Mouse (Mus musculus) small intestine, adult 2 months (tissue): ENCODE measurements at regions not wholly inside any gene's neighbourhood (a gene's known extent, or its start where the extent isn't known, plus 50 kb on each side); places are given as distances from the start of the nearest gene placed in this dataset.

ENCODE experiments used
- H3K27ac ChIP-seq: fragments of 200-500 bp; 2 replicates; pipeline ENCODE4 v1.5.1; 2012; ENCODE audit warnings: low read depth, low read length, control low read depth, inconsistent platforms; ENCODE audit not compliant: insufficient read depth
- H3K27me3 ChIP-seq: fragments of 200-500 bp; 2 replicates; pipeline ENCODE4 v1.6.1; 2012; ENCODE audit warnings: mild to moderate bottlenecking, moderate library complexity, low read length, inconsistent platforms; ENCODE audit not compliant: control insufficient read depth, insufficient read depth
- H3K36me3 ChIP-seq: fragments of 200-500 bp; 2 replicates; pipeline ENCODE4 v1.6.1; 2012; ENCODE audit warnings: mild to moderate bottlenecking, low read length, control low read depth, inconsistent platforms; ENCODE audit not compliant: control insufficient read depth, insufficient read depth
- H3K4me1 ChIP-seq: fragments of 200-500 bp; 2 replicates; pipeline ENCODE4 v1.6.1; 2012; ENCODE audit warnings: low read length, inconsistent platforms, mixed read lengths; ENCODE audit not compliant: control insufficient read depth, insufficient read depth, insufficient read length
- H3K4me3 ChIP-seq: fragments of 200-500 bp; 2 replicates; pipeline ENCODE4 v1.5.1; 2012; ENCODE audit warnings: low read depth, mild to moderate bottlenecking, control low read depth, inconsistent platforms, low read length, moderate library complexity
- CTCF ChIP-seq: fragments of 200-500 bp; IDR thresholded peaks from 2 replicates; pipeline ENCODE4 v1.5.1; 2012; ENCODE audit warnings: low read depth, mild to moderate bottlenecking, control low read depth, inconsistent platforms, low read length, moderate library complexity, mixed read lengths; ENCODE audit not compliant: insufficient replicate concordance, insufficient read length; ENCODE audit errors: extremely low read depth
- POLR2A ChIP-seq: fragments of 200-500 bp; IDR thresholded peaks from 2 replicates; pipeline ENCODE4 v1.6.1; 2012; ENCODE audit warnings: low read depth, mild to moderate bottlenecking, control low read depth, inconsistent platforms, low read length, moderate library complexity
- WGBS: fragments of 180-500 bp; shearing (Covaris S2); methylation state at CpG from one replicate; pipeline ENCODE4 v1.1.7; 2018; 5-methylcytosine and 5-hydroxymethylcytosine counted together

DNA sequence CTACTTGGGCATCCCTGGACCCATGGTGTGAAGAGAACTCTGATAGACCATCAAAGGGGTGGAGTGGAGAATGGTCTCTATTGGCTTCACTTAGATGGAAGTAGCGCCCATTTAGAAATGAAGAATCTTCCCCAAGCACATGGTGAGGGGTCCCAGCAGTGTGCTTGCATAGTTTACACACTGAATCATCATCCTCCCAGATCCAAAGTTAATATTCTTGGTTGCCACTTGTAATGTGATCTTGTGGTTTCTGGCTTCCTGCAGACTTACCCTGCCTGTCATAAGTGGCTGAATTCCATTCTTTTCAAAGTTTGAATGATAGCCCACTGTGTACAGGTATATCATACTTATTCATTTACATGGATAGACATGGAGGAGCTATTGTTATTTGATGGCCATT is 199.3 kb upstream of the Rtl1 start:
- TF ChIP-seq CTCF (no peak), POLR2A (no peak)
- Histone ChIP-seq H3K4me3 (no peak overlapping the region), H3K4me1 (no peaks in the 10 kb centered on the region), H3K27me3 (no peaks in the 10 kb centered on the region), H3K27ac (no peak overlapping the region), H3K36me3 (no peaks in the 10 kb centered on the region)
- 68% methylated on average over 1 of the region's 1 CpGs for WGBS

DNA sequence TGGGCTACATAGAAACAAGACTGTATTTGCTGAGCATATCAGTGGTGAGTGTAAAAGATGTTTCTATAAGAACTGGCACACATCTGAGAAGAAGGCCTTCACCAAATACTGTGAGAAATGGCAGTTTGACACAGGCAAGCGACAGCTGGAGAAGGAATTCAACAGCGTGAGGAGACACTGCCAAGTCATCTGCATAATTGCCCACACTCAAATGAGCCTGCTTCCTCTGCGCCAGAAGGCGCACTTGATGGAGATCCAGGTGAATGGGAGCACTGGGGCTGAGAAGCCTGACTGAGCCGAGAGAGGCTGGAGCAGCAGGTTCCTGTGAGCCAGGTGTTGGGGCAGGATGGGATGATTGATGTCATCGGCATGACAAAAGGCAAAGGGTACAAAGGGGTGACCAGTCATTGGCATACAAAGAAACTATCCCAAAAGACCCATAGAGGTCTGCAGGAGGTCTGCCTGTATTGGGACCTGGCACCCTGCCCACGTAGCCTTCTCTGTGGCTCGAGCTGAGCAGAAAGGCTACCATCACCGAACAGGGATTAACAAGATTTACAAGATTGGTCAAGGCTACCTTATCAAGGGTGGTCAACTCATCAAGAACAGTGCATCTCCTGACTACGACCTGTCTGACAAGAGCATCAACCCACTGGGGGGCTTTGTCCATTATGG is 227.2 kb upstream of the Rtl1 start:
- H3K4me1 ChIP-seq, result no peaks in the 10 kb centered on the region
- TF ChIP-seq POLR2A (no peak), CTCF (no peak)
- H3K4me3 ChIP-seq, result no peak overlapping the region
- no peaks in the 10 kb centered on the region for H3K36me3 ChIP-seq
- 80% methylated on average over 10 of the region's 10 CpGs for WGBS
- no peaks in the 10 kb centered on the region for H3K27me3 ChIP-seq
- no peak overlapping the region for H3K27ac ChIP-seq

DNA sequence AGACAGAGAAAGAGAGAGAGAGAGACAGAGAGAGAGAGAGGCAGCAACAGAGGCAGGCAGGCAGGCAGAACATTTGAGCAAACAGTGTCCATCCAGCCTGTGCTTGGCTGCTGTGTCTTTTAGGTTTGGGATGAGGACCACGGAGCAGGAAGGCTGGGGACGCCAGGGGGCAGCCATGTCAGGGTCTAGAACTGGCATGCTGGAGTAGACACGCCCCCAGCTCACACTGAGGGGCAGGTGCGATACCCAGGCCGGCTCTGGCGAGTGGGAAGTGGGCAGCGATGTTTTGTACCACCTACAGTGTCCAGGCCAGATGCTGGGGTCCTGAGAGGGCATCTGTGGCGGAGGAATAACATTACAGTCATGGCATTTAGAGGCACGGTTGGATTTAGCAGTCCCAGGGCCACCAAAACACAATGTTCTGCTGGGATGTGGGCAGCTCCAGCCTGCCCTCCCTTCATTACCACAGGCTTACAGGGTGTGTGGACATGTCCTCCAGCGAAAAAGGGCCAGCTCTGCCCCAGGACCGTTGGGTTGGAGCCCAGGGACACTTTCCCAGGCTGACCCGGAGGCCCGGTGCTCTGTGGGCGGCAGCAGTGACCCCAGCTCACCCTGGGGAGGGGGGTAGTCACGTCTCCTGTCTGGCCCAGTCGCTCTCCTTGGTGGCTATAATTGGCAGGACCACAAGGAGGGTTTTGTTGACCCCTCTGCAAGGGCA is 230.3 kb upstream of the Rtl1 start:
- Histone ChIP-seq H3K27ac (no peak overlapping the region), H3K27me3 (no peaks in the 10 kb centered on the region), H3K4me3 (no peak overlapping the region), H3K36me3 (no peaks in the 10 kb centered on the region), H3K4me1 (no peaks in the 10 kb centered on the region)
- no peak for TF ChIP-seq CTCF
- no peak for TF ChIP-seq POLR2A
- WGBS, result 36% methylated on average over 16 of the region's 16 CpGs

- Histone ChIP-seq H3K36me3 (no peaks in the 10 kb centered on the region), H3K27me3 (no peaks in the 10 kb centered on the region), H3K4me3 (no peak overlapping the region), H3K27ac (no peak overlapping the region), H3K4me1 (no peaks in the 10 kb centered on the region)
- no peak for TF ChIP-seq CTCF
- 81% methylated on average over 10 of the region's 10 CpGs for WGBS
Observed at GRCm38 (mm10) chr12:109832964-109833363, 232.8 kb upstream of the Rtl1 start.

DNA sequence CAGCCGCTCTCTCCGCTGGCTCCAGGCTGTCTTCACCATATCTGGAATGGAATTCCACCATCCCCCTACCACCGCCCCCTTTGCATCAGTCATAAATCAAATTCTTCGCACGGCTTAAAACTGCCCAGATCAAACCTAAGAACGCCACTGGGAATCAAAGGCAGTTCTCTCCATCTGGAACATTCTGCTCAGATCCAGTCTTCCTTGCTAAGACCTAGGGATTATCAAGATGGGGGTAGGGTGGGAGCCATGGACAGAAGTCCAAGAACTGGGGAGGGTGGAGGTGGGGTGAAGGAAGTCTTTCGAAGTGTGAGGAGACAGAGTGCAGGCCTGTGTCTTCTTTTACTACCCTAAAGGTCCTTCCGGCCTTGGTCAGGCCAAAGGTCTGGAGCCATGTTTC is 236.4 kb upstream of the Rtl1 start:
- Histone ChIP-seq H3K4me1 (no peaks in the 10 kb centered on the region), H3K27me3 (no peaks in the 10 kb centered on the region), H3K4me3 (no peak overlapping the region), H3K27ac (no peak overlapping the region), H3K36me3 (no peaks in the 10 kb centered on the region)
- WGBS, result 68% methylated on average over 8 of the region's 8 CpGs
- TF ChIP-seq CTCF (no peak), POLR2A (no peak)

DNA sequence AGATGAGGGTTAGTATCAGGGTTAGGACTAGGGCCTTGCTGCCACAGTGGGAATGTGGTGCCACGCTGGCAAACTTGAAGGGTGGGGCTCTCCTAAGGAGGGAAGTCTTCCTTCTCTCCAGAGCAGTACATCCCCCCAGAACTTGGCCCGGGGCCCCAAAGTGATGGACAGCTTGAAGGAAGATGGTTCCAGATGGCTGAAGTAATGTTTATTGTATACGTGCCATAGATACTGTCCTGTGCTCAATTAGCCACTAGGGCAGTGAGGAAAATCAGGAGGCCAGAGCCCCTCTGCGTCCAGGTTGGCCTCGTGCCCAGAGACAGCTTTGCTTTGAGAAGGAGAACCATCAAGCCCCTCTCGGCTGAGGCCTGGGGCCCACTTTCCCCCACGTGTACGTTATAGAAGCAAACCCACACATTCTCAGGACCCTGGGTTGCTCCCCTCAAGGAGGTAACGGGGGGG is 239.0 kb upstream of the Rtl1 start:
- H3K4me1 ChIP-seq, result no peaks in the 10 kb centered on the region
- H3K27ac ChIP-seq, result no peak overlapping the region
- H3K36me3 ChIP-seq, result no peaks in the 10 kb centered on the region
- no peaks in the 10 kb centered on the region for H3K27me3 ChIP-seq
- 62% methylated on average over 9 of the region's 9 CpGs for WGBS
- TF ChIP-seq CTCF (no peak), POLR2A (no peak)
- no peak overlapping the region for H3K4me3 ChIP-seq

- no peaks in the 10 kb centered on the region for H3K4me1 ChIP-seq
- no peak overlapping the region for H3K27ac ChIP-seq
- 48% methylated on average over 14 of the region's 14 CpGs for WGBS
- no peak overlapping the region for H3K4me3 ChIP-seq
- no peaks in the 10 kb centered on the region for H3K27me3 ChIP-seq
- no peaks in the 10 kb centered on the region for H3K36me3 ChIP-seq
- TF ChIP-seq POLR2A (no peak), CTCF (no peak)
Observed at GRCm38 (mm10) chr12:109839946-109840524, 239.9 kb upstream of the Rtl1 start.
